Comparison of ENCODE assay signal across 14 mouse cellular contexts in genomic region chr8:110936217-110936616, GRCm38 (mm10). TPM values are rescaled to one million over a fixed set of nuclear protein-coding genes. Genes with fewer than 3 reads are reported as not detected.
DNase-seq lines count a peak whose midpoint lies in the region.
"Had no signal": no experiment of that assay in that cellular context is flagged by ENCODE, and none has a peak within 500 bp of the region (broad histone marks: within the 10 kb centered on the region; RNA-seq: fewer than 3 reads in every experiment).

No protein-coding gene starts in this region.

- DNase-seq in cerebellum, adult 11 months: peak; percentile 56
- no peak for DNase-seq in cerebellum, postnatal 4 days (ENCODE audit: low spot score in 2 of 2)
- peak; percentile 63 for DNase-seq in layer of hippocampus, adult 9-11 months
- no peak for DNase-seq in layer of hippocampus, postnatal 25 days (ENCODE audit: extremely low spot score in 1 of 2, low spot score in 1 of 2)
- peak; percentile 70 to 74 for DNase-seq in cerebellum, adult 18-20 months
- peak; percentile 42 to 67 for DNase-seq in left cerebral cortex, postnatal 25 days (ENCODE audit: low spot score in 2 of 2)
- no peak for DNase-seq in kidney, postnatal 10 days
- no peak for DNase-seq in natural killer cell, adult 2 months (ENCODE audit: low spot score in 2 of 2)
- DNase-seq: adrenal gland, adult 8-10 months; heart, postnatal 4 days; kidney, postnatal 25 days; midbrain, embryonic 14.5 days; retina, postnatal 1 day; thymus, adult 18-20 months had no signal

- intact Hi-C loops in left cerebral cortex, postnatal 25 days (cut with DNase I): no loop called here

RNA-seq across cellular contexts. Expression of gene St3gal2, which starts 16.5 kb away (rescaled TPM):
- 100 to 1,000 TPM in 1 of 2 experiments, 10 to 100 TPM in 1; 95.8 to 101 TPM for total RNA-seq in layer of hippocampus, postnatal 25 days (2021)
- 10 to 100 TPM; 86.2 to 88.7 TPM for total RNA-seq in left cerebral cortex, postnatal 25 days (2021)

RNA-seq across cellular contexts. Expression of gene Fuk, which starts 33.9 kb away (rescaled TPM):
- total RNA-seq in layer of hippocampus, postnatal 25 days (2021): 10 to 100 TPM; 20.9 to 23.1 TPM
- 10 to 100 TPM; 15.9 to 19.0 TPM for total RNA-seq in left cerebral cortex, postnatal 25 days (2021)

Comparison
In these comparisons a context has a peak if more than half of its experiments do, and no peak if none do; other contexts are left out.
1. DNase-seq: peak in cerebellum, adult 11 months (single experiment), layer of hippocampus, adult 9-11 months (single experiment), cerebellum, adult 18-20 months (2 of 2) and left cerebral cortex, postnatal 25 days (2 of 2); none in cerebellum, postnatal 4 days (0 of 2), layer of hippocampus, postnatal 25 days (0 of 2), kidney, postnatal 10 days (single experiment) and natural killer cell, adult 2 months (0 of 2).